Mouse (Mus musculus): Measurements from ENCODE around the gene Mob3a. TPM values are rescaled to one million over a fixed set of nuclear protein-coding genes. Genes with fewer than 3 reads are reported as not detected.

Gene Mob3a
- 58.9 and 60.3 TPM in 2 replicates for polyA plus RNA-seq (2014; fragmentation: Nextera tagmentation; extraction: Ambion mirVana)

- no peaks in the 10 kb centered on the region for H3K27me3 ChIP-seq (ENCODE audit: control insufficient read depth, insufficient read depth, low read length)
- H3K4me2 ChIP-seq (ENCODE audit: low read depth): peak within 1 kb of the TSS; percentile 71
- H3K36me3 ChIP-seq (ENCODE audit: control insufficient read depth, insufficient read depth, low read length): no peaks in the 10 kb centered on the region; the same call in none of the 2 replicates
- peak within 1 kb of the TSS; percentile 76 for H3K27ac ChIP-seq (ENCODE audit: low read depth, low read length)
- DNase-seq (ENCODE audit: low spot score): peak; percentile 99
- H3K9me3 ChIP-seq (ENCODE audit: control insufficient read depth, low read length): no peaks in the 10 kb centered on the region
- H3K9ac ChIP-seq (ENCODE audit: low read length): peak within 1 kb of the TSS; percentile 70
- peak within 1 kb of the TSS; percentile 56 for H3K4me3 ChIP-seq (ENCODE audit: low read depth, low read length)
- ATAC-seq (ENCODE audit: insufficient read depth, low FRiP score, low TSS enrichment): peak; percentile 94
- peaks cover 11% of the 10 kb centered on the region for H3K4me1 ChIP-seq (ENCODE audit: control insufficient read depth, insufficient read depth, low read length)
- under 1% methylated on average over 58 of the region's 59 CpGs for WGBS
Observed at GRCm38 (mm10) chr10:80701721-80702535, at the start of gene Mob3a, which contains the start of gene Izumo4. Gene Mob3a (minus strand): TSS chr10:80701977. Gene Izumo4 (plus strand): TSS chr10:80702184.

DNA sequence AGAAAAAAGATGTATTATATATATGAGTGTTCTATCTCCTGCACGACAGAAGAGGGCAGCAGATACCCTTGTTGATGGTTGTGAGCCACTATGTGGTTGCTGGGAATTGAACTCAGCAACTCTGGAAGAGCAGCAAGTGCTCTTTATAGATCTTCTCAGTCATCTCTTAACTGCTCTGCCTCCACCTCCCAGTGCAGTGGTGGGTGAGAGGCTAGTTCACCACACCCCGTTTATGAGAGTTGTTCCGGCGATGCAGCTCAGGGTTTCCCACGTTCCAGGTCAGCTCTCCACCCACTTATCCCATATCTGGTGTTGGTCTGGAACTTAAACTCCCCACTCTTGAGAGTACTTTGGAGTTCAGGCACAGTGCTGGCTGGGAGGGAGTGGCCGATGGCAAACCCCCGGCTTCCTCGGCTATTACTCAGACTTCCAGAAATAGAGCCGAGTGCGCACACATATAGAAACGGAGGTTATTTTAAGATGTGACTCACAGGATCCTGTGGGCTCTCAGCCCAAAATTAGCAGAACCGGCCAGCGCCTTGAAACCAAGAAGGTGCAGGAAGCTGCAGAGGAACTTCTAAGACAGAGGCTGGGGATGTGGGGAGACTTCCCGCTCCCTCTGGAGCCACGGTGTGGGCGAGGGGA, 49.5 kb upstream of the Mob3a start:
- 14% methylated on average over 16 of the region's 16 CpGs for WGBS
- no peaks in the 10 kb centered on the region for H3K9me3 ChIP-seq (ENCODE audit: control insufficient read depth, low read length)
- no peak overlapping the region for H3K9ac ChIP-seq (ENCODE audit: low read length)
- peak overlapping the region; percentile 33 for H3K4me2 ChIP-seq (ENCODE audit: low read depth)
- H3K27me3 ChIP-seq (ENCODE audit: control insufficient read depth, insufficient read depth, low read length): no peaks in the 10 kb centered on the region
- H3K4me3 ChIP-seq (ENCODE audit: low read depth, low read length): peak overlapping the region; percentile 14; the same call in 1 of the 2 replicates
- ATAC-seq (ENCODE audit: insufficient read depth, low FRiP score, low TSS enrichment) (no peak), DNase-seq (ENCODE audit: low spot score) (no peak)
- no peak overlapping the region for H3K27ac ChIP-seq (ENCODE audit: low read depth, low read length)
- peaks cover 12% of the 10 kb centered on the region for H3K4me1 ChIP-seq (ENCODE audit: control insufficient read depth, insufficient read depth, low read length)
- H3K36me3 ChIP-seq (ENCODE audit: control insufficient read depth, insufficient read depth, low read length): no peaks in the 10 kb centered on the region

- no peak for ATAC-seq (ENCODE audit: insufficient read depth, low FRiP score, low TSS enrichment)
Observed at GRCm38 (mm10) chr10:80748609-80749008, 46.8 kb upstream of the Mob3a start.

DNA sequence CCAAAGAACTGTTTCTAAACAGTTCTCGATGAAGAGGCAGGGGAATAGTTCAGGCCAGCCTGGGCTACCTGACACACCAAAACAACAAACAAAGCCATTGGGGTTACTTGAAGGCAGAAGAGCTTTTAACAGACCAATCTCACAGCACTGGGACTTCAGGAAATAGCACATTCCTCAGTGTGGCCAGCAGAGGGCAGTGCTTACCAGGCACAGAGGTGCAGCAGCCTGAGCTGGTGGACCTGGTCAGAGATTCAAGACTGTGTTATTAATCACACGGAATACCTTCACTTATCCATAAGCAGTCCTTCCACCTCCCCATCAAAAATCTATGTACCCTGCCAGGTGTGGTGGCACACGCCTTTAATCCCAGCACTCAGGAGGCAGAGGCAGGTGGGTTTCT, 45.6 kb upstream of the Mob3a start:
- Histone ChIP-seq H3K36me3 (ENCODE audit: control insufficient read depth, insufficient read depth, low read length) (no peaks in the 10 kb centered on the region), H3K4me3 (ENCODE audit: low read depth, low read length) (no peak overlapping the region), H3K9me3 (ENCODE audit: control insufficient read depth, low read length) (no peaks in the 10 kb centered on the region), H3K27ac (ENCODE audit: low read depth, low read length) (no peak overlapping the region), H3K4me2 (ENCODE audit: low read depth) (no peak overlapping the region), H3K4me1 (ENCODE audit: control insufficient read depth, insufficient read depth, low read length) (peaks cover 6% of the 10 kb centered on the region; the same call in 1 of the 2 replicates), H3K27me3 (ENCODE audit: control insufficient read depth, insufficient read depth, low read length) (no peaks in the 10 kb centered on the region), H3K9ac (ENCODE audit: low read length) (no peak overlapping the region)
- DNase-seq (ENCODE audit: low spot score) (peak; percentile 66), ATAC-seq (ENCODE audit: insufficient read depth, low FRiP score, low TSS enrichment) (no peak)
- 24% methylated on average over 3 of the region's 3 CpGs for WGBS

More at GRCm38 (mm10) chr10:80748609-80749008, 46.8 kb upstream of the Mob3a start:
- Histone ChIP-seq H3K9me3 (ENCODE audit: control insufficient read depth, low read length) (no peaks in the 10 kb centered on the region), H3K4me1 (ENCODE audit: control insufficient read depth, insufficient read depth, low read length) (peaks cover 6% of the 10 kb centered on the region; the same call in 1 of the 2 replicates), H3K27ac (ENCODE audit: low read depth, low read length) (no peak overlapping the region), H3K27me3 (ENCODE audit: control insufficient read depth, insufficient read depth, low read length) (no peaks in the 10 kb centered on the region), H3K9ac (ENCODE audit: low read length) (no peak overlapping the region), H3K4me2 (ENCODE audit: low read depth) (no peak overlapping the region), H3K4me3 (ENCODE audit: low read depth, low read length) (no peak overlapping the region), H3K36me3 (ENCODE audit: control insufficient read depth, insufficient read depth, low read length) (no peaks in the 10 kb centered on the region)
- peak; percentile 53 for DNase-seq (ENCODE audit: low spot score)
- 11% methylated on average over 6 of the region's 6 CpGs for WGBS

- WGBS: 41% methylated on average over 5 of the region's 5 CpGs
- Histone ChIP-seq H3K4me3 (ENCODE audit: low read depth, low read length) (no peak overlapping the region), H3K4me2 (ENCODE audit: low read depth) (no peak overlapping the region), H3K27me3 (ENCODE audit: control insufficient read depth, insufficient read depth, low read length) (no peaks in the 10 kb centered on the region), H3K9me3 (ENCODE audit: control insufficient read depth, low read length) (no peaks in the 10 kb centered on the region), H3K27ac (ENCODE audit: low read depth, low read length) (no peak overlapping the region), H3K36me3 (ENCODE audit: control insufficient read depth, insufficient read depth, low read length) (no peaks in the 10 kb centered on the region), H3K4me1 (ENCODE audit: control insufficient read depth, insufficient read depth, low read length) (peaks cover 16% of the 10 kb centered on the region), H3K9ac (ENCODE audit: low read length) (no peak overlapping the region)
- ATAC-seq (ENCODE audit: insufficient read depth, low FRiP score, low TSS enrichment) (no peak), DNase-seq (ENCODE audit: low spot score) (no peak)
Observed at GRCm38 (mm10) chr10:80744262-80744661, 42.5 kb upstream of the Mob3a start.

DNA sequence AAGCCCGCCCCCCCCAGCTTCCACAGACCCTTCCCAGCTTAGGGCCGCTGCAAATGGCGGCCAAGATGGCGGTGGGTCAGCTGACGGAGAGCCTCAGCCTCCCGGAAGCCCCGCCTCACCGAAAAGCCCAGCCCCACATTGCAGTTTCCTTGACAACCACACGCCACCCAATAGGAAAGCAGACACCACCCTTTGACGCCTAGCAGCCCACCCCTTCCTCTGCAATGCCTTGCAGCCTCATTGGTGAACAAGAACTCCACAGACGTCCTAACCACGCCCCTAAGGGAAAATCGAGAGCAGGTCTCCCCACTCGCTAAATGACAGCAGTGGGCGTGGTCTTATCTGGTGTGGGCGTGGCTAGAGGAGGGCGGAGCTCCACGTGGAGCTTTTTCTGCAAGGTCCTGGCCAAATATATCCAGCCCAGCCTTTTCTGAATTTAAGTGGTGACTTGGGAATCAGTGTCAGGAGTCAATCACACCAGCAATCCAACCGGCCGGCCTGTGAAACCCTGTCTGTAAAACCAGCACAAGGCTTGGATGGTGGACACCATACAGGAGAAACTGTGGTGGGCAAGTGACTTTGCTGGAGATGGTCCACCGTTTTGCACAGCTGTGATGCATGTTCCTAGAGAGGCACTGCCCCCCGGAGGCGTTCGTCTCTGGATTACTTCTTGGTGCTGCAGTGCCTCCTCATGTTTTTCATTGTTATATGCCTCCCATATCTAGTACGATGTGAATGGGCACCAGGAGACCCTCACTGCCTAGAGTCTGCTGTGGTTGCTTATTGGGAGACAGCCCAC, 40.6 kb upstream of the Mob3a start, which contains the start of gene Ap3d1:
Gene Ap3d1 (minus strand): TSS at position 85 of the 799 bp plus-strand sequence.
- peak; percentile 95 for DNase-seq (ENCODE audit: low spot score)
- peak within 1 kb of the TSS; percentile 99 for H3K4me3 ChIP-seq (ENCODE audit: low read depth, low read length)
- peak within 1 kb of the TSS; percentile 94 for H3K9ac ChIP-seq (ENCODE audit: low read length)
- H3K4me1 ChIP-seq (ENCODE audit: control insufficient read depth, insufficient read depth, low read length): peaks cover 16% of the 10 kb centered on the region
- ATAC-seq (ENCODE audit: insufficient read depth, low FRiP score, low TSS enrichment): peak; percentile 99
- H3K4me2 ChIP-seq (ENCODE audit: low read depth): peak within 1 kb of the TSS; percentile 94
- H3K27me3 ChIP-seq (ENCODE audit: control insufficient read depth, insufficient read depth, low read length): no peaks in the 10 kb centered on the region
- WGBS: 3% methylated on average over 25 of the region's 25 CpGs
- peak within 1 kb of the TSS; percentile 68 for H3K27ac ChIP-seq (ENCODE audit: low read depth, low read length)
- no peaks in the 10 kb centered on the region for H3K9me3 ChIP-seq (ENCODE audit: control insufficient read depth, low read length)
- H3K36me3 ChIP-seq (ENCODE audit: control insufficient read depth, insufficient read depth, low read length): no peaks in the 10 kb centered on the region

DNA sequence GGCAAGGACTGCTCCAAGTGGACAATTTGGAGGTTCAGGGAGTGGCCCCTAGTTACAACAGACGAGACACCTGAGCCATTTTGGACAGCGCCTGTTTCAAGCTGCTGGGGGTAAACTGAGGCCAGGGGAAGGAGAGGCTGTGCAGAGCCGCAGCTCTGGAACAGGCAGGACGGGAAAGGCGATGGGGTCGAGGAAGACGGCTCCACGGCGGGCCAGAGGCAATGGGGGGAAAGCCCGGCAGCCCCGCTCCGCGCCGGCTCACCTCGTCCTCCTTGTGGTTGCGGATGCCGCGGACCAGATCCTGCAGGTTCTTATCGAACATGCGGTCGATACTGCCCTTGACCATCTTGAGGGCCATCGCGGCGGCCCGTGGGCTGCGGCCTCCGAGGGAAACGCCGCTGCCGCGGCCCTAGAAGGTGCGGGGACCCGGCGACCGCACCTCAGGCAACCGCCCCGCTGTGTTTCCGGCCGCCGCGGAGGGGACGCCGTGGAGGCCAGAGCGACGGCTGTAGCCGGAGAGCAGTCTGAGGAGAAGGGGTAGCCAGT, 39.9 kb upstream of the Mob3a start:
- Histone ChIP-seq H3K27me3 (ENCODE audit: control insufficient read depth, insufficient read depth, low read length) (no peaks in the 10 kb centered on the region), H3K27ac (ENCODE audit: low read depth, low read length) (peak overlapping the region; percentile 68), H3K4me2 (ENCODE audit: low read depth) (peak overlapping the region; percentile 94), H3K9ac (ENCODE audit: low read length) (peak overlapping the region; percentile 94), H3K9me3 (ENCODE audit: control insufficient read depth, low read length) (no peaks in the 10 kb centered on the region), H3K4me3 (ENCODE audit: low read depth, low read length) (peak overlapping the region; percentile 99), H3K4me1 (ENCODE audit: control insufficient read depth, insufficient read depth, low read length) (peaks cover 16% of the 10 kb centered on the region), H3K36me3 (ENCODE audit: control insufficient read depth, insufficient read depth, low read length) (0 out of 2 replicates have a peak, but pooled peaks cover 2% of the 10 kb centered on the region)
- WGBS: 1% methylated on average over 46 of the region's 46 CpGs
- ATAC-seq (ENCODE audit: insufficient read depth, low FRiP score, low TSS enrichment) (no peak), DNase-seq (ENCODE audit: low spot score) (no peak)

GRCm38 (mm10) chr10:80741146-80741545, 39.4 kb upstream of the Mob3a start:
- no peaks in the 10 kb centered on the region for H3K9me3 ChIP-seq (ENCODE audit: control insufficient read depth, low read length)
- DNase-seq (ENCODE audit: low spot score): no peak
- no peak overlapping the region for H3K27ac ChIP-seq (ENCODE audit: low read depth, low read length)
- no peaks in the 10 kb centered on the region for H3K27me3 ChIP-seq (ENCODE audit: control insufficient read depth, insufficient read depth, low read length)
- H3K4me1 ChIP-seq (ENCODE audit: control insufficient read depth, insufficient read depth, low read length): peaks cover 16% of the 10 kb centered on the region
- H3K4me2 ChIP-seq (ENCODE audit: low read depth): peak overlapping the region; percentile 94
- H3K9ac ChIP-seq (ENCODE audit: low read length): peak overlapping the region; percentile 94
- ATAC-seq (ENCODE audit: insufficient read depth, low FRiP score, low TSS enrichment): no peak
- 37% methylated on average over 5 of the region's 5 CpGs for WGBS
- H3K4me3 ChIP-seq (ENCODE audit: low read depth, low read length): peak overlapping the region; percentile 99
- H3K36me3 ChIP-seq (ENCODE audit: control insufficient read depth, insufficient read depth, low read length): 0 out of 2 replicates have a peak, but pooled peaks cover 2% of the 10 kb centered on the region
